Mouse (Mus musculus) erythroblast, embryonic 14.5 days (primary cell): ENCODE results near the gene Ugt1a7c.

Experiments
- GATA1 ChIP-seq: IDR thresholded peaks from 2 replicates; pipeline ENCODE4 v1.6.1; 2012; ENCODE audit warnings: low read length, inconsistent platforms, mixed read lengths
- TAL1 ChIP-seq: IDR thresholded peaks from 3 replicates; pipeline ENCODE4 v1.6.1; 2012; ENCODE audit warnings: low read length, inconsistent platforms, mixed read lengths

DNA sequence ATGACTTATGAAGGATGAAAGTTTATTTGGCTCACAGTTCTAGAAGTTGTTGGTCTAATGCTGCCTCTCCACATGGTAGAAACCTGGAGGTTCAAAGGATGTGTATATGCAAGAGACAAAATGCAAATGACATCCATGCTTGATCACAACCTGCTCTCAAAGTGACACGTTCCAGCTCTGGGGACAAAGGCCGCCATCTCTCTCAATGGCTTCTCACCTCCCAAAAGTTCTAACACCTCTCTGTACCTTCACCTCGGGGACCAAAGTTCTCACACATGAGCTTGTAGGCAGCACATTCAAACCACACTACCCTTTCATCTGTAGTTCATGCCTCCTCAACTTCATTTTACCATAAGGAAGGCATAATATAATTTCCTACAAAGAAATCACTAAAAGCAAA, 122.7 kb downstream of the Ugt1a7c start:
- no peak for TF ChIP-seq GATA1
- TF ChIP-seq TAL1, result no peak
